Mouse (Mus musculus): Measurements from ENCODE around the gene Ifih1.
A peak's percentile ranks its signal among the peaks of the same experiment; 100 is the strongest.

Ifih1 gene

DNA sequence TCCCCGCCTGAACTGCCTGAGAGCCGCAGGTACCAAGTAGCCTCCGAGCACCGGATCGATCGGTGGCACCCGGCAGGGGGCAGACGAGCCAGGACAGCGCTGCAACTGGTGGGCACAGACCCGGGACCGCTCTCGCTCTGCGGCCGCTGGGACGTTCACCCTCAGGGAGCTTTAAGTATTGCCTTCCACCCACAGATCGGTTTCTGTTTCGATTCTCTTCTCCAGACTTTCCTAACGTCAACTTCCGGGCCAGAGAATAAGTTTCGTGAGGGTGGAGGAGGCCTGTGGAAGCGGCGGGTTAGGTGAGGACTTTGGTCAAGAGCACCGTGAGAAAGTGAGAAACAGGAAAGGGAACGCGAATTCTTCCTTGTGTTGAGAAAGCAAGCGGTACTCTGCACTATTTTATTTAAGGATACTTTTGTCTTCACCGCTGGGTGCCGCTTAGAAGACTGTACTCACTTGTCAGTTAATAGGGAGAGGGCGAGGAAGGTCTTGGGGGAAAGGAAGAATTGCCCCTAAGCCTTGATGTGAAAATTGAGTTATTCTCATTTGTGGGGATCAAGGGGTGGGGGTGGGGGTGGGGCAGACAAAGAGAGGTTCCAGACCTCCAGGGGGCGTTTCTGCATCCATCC lies at the start of gene Ifih1:
Ifih1 (minus strand) TSS at position 242 of the 632 bp plus-strand sequence.
- DNase-seq (ENCODE audit: low spot score in 2 of 2): peak in 1 of 2 experiments; percentile 32

DNA sequence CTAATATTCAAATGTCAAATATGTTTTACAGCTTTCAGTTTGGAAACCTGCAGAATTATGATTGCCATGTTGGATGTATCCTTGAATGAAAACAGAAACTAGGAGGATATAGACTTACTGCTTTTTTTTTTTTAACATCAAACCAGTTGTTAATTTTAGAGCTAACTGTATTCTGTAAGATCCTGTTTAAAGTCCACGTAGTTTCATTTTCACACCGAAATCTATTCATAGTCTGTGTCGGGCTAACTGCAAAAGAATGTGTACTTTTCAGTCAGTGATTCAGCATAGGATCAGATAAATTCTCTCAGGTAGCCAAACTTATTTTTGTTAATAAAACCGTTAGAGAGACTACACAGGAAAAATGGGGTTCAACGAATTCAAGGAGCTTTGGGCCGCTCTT lies 39.9 kb upstream of the Ifih1 start:
- no peak for DNase-seq (ENCODE audit: low spot score in 2 of 2)

DNA sequence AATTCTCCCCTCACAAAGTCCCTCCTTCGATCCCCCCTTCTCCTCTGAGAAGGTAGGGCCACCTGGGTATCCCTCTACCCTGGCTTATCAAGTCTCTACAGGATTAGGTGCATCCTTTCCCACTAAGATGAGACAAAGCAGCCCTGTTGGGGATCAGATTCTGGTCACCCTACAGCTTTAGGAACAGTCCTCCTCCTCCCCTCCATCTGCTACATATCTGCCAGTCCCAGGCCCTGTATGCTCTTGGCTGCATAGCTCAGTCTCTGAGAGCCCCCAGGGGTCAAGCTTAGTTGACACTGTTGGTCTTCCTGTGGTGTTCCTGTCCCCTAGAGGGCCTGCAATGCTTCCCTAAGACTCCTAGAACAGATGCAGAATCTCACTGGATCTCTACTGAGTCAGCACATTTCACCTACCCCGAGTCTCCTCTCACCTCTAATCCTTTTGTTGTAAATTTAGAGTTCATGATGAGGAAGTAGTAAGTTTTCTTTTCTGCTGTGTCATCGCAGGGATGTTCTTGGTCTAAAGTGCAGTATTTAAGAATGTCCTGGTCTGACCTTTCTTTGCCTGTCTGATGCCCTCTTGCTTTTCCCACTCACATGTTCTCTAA lies 39.0 kb upstream of the Ifih1 start:
- DNase-seq (ENCODE audit: low spot score in 2 of 2): no peak

- no peak for DNase-seq (ENCODE audit: low spot score in 2 of 2)
Observed at GRCm38 (mm10) chr2:62681667-62682066, 35.6 kb upstream of the Ifih1 start.

- DNase-seq (ENCODE audit: low spot score in 2 of 2): no peak
Observed at GRCm38 (mm10) chr2:62672788-62673187, 26.7 kb upstream of the Ifih1 start.

DNA sequence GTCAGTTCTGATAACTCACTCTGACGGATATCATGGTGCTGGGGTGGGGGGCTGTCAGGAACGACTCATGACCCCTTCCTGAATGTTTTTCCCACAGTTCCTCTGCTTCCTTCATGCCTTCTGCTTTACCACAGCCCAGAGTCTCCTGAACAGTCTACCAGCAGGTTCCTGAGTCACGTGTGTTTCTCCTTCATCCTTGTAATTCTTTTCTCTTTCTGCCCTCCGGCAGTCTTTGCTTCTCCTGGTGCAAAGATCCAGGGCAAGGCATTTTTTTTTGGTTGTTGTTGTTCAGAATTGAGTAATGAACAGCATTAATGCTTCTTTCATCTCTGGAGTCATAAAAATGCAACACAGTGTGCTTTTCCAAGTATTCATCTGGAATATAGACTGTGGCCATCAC lies 24.7 kb upstream of the Ifih1 start:
- no peak for DNase-seq (ENCODE audit: low spot score in 2 of 2)

- no peak for DNase-seq (ENCODE audit: low spot score in 2 of 2)
Observed at GRCm38 (mm10) chr2:62670301-62670700, 24.2 kb upstream of the Ifih1 start.

- DNase-seq (ENCODE audit: low spot score in 2 of 2): no peak
Observed at GRCm38 (mm10) chr2:62669848-62670247, 23.8 kb upstream of the Ifih1 start.

DNA sequence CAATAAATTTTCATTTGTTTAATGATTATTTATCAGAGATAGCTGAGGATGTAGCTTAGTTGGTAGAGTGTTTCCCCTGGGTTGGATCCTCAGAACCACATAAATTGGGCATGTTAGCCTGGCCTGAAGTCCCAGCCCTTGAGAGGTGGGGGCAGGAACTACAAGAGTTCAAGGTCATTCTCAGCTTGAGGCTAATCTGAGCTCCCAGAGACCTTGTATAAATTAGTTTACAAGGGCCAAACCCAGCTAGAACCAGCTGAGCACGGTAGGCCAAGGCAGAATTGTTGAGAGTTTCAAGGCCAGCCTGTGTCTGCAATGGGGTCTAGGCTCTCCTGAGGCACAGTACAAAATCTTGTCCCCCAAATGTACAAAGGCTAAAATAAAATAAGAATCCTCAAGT lies 19.5 kb upstream of the Ifih1 start:
- no peak for DNase-seq (ENCODE audit: low spot score in 2 of 2)

DNA sequence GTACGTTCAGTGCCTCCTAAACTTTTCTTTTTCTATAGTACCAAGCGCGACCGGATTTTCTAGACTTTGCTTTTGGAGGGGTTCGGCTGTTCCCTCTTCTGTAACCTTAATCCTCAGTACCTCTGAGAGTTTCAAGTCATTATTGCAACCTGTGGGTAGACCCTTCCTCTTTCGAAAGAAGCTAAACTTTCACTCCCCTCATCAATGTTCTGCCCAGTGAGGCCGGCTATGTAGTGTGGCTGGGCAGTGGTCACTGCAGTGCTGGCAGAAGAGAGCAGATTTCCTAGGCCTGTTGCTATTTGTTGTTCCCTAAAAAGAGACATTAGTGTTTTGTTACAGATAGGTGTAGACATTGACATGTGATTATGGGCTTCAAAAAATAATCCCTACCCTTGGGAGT lies 18.8 kb upstream of the Ifih1 start:
- no peak for DNase-seq (ENCODE audit: low spot score in 2 of 2)

DNA sequence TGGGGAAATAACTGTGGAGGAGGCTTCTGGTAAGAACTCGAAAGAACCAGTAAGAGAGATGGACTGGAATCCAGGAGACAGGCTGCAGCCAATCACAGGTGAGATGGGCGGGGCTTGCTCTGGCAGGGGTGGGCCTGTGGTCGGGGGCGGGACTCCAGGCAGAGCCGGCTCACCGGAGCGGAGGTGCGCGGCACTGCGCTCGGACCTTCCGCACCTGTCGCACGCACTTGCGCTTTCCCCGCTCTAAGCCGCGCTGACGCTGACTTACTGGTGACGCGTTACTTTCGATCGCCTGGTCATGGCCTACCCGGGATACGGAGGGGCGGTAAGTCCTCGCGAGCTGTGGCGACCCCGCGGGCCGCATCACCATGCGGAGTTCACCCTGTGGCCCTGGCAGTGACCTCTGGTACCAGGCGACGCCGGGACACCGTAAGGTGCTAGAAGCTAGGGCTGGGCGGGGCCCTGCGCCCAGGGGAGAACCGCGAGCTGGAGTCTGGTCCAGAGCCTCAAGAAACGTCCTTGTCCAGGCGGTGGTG lies 18.1 kb upstream of the Ifih1 start, which contains the start of gene Gca:
Gca (plus strand) TSS at position 151 of the 536 bp plus-strand sequence.
- DNase-seq (ENCODE audit: low spot score in 2 of 2): peak; percentile 48 to 77

GRCm38 (mm10) chr2:62662560-62662959 lies 16.5 kb upstream of the Ifih1 start:
- DNase-seq (ENCODE audit: low spot score in 2 of 2): no peak

DNA sequence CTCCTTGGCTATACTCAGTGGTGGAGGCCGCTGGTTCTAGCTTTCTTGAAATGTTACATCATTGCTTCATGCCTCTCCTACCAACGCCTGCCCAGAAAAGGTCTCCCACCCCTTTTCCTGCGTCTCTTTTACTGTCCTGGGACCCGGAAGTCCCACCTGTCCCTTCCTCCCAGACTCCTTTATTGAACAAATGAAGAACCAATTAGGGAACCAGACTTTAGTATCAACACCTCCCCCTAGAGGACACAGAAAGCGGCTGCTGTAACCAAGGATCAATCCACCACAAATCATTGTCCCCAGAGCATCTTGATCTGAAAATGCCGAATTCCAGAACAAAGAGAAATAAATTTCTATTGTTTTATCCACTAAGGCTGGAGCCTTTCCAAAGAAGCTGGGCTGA lies 14.5 kb upstream of the Ifih1 start:
- no peak for DNase-seq (ENCODE audit: low spot score in 2 of 2)

- no peak for DNase-seq (ENCODE audit: low spot score in 2 of 2)
Observed at GRCm38 (mm10) chr2:62656072-62656471, 10.0 kb upstream of the Ifih1 start.

DNA sequence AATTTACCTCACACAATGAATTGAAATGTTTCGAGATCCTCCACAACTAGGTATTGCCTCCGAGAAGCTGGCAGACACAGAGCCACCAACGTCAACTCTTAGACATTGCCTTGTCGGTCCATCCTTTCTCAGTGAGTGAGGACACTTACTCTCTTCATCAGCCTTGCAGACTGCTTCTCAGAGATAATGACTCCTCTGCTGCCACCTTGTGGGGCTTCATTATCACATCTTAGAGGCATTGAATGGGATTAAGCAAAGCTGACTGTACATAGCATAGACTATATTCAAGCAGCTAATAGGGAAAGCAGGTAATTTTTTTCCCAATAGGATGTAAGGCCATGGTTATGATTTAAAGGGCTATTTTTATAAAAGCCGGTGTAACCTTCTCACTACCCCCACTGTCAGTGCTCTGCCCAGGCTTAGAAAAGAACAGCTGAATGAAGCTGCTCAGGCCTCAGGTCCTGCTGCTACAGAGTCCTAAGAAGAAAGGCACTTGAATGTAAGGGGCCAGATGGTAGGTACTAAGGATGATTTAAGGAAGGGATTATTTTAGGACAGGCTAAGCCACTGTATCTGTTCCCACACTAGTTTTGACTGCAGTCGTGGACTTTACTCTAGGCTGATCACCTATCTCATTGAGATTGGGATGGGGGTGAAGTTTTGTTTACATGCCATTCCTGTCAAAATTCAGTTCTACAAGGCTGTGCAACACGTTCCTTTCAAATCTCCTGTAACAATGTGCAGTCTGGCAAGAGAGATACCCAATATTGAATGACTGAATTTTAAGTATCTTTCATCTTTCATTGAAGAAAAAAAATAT lies 8.7 kb upstream of the Ifih1 start:
- peak in 1 of 2 experiments; percentile 59 for DNase-seq (ENCODE audit: low spot score in 2 of 2)

DNA sequence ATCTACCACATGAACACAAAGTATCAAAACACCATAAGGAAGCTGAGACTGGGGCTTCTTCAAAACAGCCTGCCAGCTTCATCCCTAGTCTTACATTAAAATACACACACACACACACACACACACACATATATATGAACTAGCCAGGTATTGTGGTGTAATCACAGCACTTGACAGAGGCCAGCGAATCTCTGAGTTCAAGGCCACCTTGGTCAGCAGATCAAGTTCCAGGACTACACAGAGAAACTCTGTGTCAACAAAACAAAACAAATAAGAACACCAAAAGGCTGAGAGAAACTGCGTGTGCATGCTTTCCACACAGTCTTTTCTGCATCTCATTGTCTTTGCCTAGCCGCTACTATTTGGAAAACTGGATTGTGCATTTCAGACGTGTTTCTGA lies 6.4 kb upstream of the Ifih1 start:
- no peak for DNase-seq (ENCODE audit: low spot score in 2 of 2)

DNA sequence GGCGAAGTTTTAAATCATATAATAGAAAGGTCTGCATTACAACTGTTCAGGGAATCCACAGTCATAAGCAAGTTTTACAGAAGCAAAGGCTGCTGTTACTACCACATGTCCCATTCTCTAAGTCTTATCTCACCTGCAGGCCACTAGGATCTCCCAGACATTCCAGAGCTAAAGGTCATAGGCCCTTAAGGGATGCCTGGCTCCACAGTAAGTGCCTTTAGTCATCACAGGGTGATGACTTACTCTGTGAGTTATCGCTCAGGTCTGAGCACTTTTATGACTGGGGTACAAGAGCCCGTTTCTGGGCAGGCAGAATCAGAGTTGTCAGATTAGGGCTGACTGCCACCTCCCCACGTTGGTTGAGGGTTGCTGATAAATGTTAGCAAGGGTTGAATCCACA lies 5.8 kb upstream of the Ifih1 start:
- DNase-seq (ENCODE audit: low spot score in 2 of 2): no peak

- no peak for DNase-seq (ENCODE audit: low spot score in 2 of 2)
Observed at GRCm38 (mm10) chr2:62646671-62647289, 725 bp upstream of the Ifih1 start.

GRCm38 (mm10) chr2:62645475-62645874 lies 580 bp downstream of the Ifih1 start:
- DNase-seq (ENCODE audit: low spot score in 2 of 2): no peak

GRCm38 (mm10) chr2:62644891-62645290 lies 1.2 kb downstream of the Ifih1 start:
- DNase-seq (ENCODE audit: low spot score in 2 of 2): no peak

DNA sequence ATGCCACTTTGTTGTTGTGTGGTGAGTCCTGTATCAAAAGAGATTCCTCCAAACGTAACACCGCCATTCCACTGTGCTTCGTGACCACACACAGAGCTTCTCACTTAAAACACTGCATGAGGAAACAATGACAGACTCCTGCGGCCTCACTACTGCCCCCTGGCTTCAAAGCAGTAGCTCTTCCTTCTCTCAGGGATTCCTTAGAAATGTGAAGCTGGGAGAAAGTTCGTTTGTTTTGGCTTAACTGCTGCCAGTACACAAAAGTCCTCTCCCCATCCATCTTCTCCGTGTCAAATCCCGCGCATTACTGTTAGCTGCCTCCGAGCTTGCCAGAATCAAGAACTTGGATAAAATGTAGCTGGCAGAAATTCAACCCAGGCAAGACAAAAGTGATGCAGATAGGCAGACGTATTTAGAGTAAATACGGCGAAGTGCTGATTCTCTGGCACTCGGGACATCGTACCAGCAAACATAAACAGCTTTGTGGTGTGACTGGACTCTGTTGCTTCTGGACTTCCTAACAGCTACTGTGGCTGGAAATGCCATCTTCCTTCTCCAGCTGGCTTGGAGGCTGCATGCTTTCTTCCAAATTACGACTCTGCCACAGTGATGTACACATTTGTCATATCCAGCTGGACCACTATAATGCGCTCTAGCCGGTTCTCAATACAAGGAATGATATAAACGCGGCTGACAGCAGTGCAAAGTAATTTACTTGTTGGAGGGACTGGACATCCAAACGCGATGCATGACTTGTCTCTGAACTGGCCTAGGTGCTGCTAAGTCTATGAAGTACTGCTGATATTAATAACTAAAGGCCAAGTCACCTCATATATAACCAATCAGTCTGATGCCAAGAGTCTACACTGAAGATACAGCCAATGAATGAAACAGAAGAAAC lies 2.4 kb downstream of the Ifih1 start:
- no peak for DNase-seq (ENCODE audit: low spot score in 2 of 2)

Measured in cerebellum, postnatal 4 days (tissue).